Mouse (Mus musculus) intestine, postnatal 0 days (tissue): Measurements from ENCODE around the gene Ankrd54. TPM values are rescaled to one million over a fixed set of nuclear protein-coding genes. Genes with fewer than 3 reads are reported as not detected.
"Not testable (repeated sequence)": the region's sequence is repeated elsewhere in the genome, so short reads cannot be mapped to it uniquely, and the experiment has no call there.

Experiments used
- ATAC-seq: fragments of 200-750 bp; cut with Nextera tagmentation; 2 replicates; pipeline ENCODE4 v1.8.0; 2017; ENCODE audit warnings: mild to moderate bottlenecking, moderate TSS enrichment, moderate library complexity
- H3K27ac ChIP-seq: fragments of 300-500 bp; sonication (generic); 2 replicates; pipeline ENCODE4 v1.5.1; 2014; ENCODE audit warnings: mild to moderate bottlenecking, low read depth, low read length, moderate library complexity
- H3K27me3 ChIP-seq: fragments of 300-500 bp; sonication (generic); replicated peaks from 2 replicates; pipeline ENCODE4 v1.6.1; 2014; ENCODE audit warnings: low read length, mixed read lengths; ENCODE audit not compliant: control insufficient read depth, insufficient read depth
- H3K36me3 ChIP-seq: fragments of 300-500 bp; sonication (generic); 2 replicates; pipeline ENCODE4 v1.6.1; 2014; ENCODE audit warnings: mild to moderate bottlenecking, moderate library complexity; ENCODE audit not compliant: control insufficient read depth, insufficient read depth
- H3K4me1 ChIP-seq: fragments of 300-500 bp; sonication (generic); replicated peaks from 2 replicates; pipeline ENCODE4 v1.6.1; 2014; ENCODE audit warnings: antibody characterized with exemption, low read length, mixed read lengths; ENCODE audit not compliant: control insufficient read depth, insufficient read depth
- H3K4me2 ChIP-seq: fragments of 300-500 bp; sonication (generic); replicated peaks from 2 replicates; pipeline ENCODE4 v1.6.1; 2014; ENCODE audit warnings: low read depth, mild to moderate bottlenecking, moderate library complexity
- H3K4me3 ChIP-seq: fragments of 300-500 bp; sonication (generic); 2 replicates; pipeline ENCODE4 v1.5.1; 2014; ENCODE audit warnings: low read depth, low read length
- H3K9ac ChIP-seq: fragments of 300-500 bp; sonication (generic); 2 replicates; pipeline ENCODE4 v1.6.1; 2014; ENCODE audit warnings: mild to moderate bottlenecking, low read depth, low read length
- H3K9me3 ChIP-seq: fragments of 300-500 bp; sonication (generic); 2 replicates; pipeline ENCODE4 v1.6.1; 2016; ENCODE audit warnings: mixed run types; ENCODE audit not compliant: control insufficient read depth
- CTCF ChIP-seq: sonication (generic); IDR thresholded peaks from 2 replicates; pipeline ENCODE4 v1.5.1; 2016; ENCODE audit warnings: low read depth, mild to moderate bottlenecking, control low read depth, antibody characterized with exemption, moderate library complexity
- WGBS: fragments of 180-500 bp; shearing (Covaris S2); extraction: QIAGEN DNeasy Blood & Tissue Kit; methylation state at CpG from one replicate; pipeline ENCODE4 v1.1.7; 2014; 5-methylcytosine and 5-hydroxymethylcytosine counted together
- polyA plus RNA-seq: library from polyadenylated mRNA; unstranded; fragments of >200 nt; fragmentation: Nextera tagmentation; extraction: Ambion mirVana; gene quantifications from 2 replicates; pipeline ENCODE4 v1.2.1, GENCODE M21; 2015

Ankrd54 gene
- polyA plus RNA-seq, 1 experiment from 2014 or later = 44.1 TPM

DNA sequence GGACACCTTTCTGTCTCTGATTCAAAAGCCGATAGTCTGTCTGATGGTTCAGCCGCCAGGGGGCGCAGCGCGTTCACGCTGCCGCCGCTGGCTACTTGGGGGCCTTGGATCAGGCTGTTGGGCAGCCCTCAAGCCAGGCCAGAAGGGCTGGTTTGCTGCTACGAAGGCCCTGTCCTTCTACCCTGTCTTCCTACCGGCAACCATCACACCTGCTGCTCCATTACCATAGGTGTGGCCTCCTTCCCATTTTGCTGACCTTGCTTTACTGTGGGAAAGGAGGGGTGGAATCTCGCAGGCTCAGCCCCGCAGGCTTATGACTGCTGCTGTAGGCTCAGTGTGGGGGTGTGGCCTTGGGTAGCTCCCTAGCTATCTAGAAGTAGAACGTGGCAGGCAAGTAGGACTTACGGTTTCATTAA lies 24.8 kb downstream of the Ankrd54 start:
- no peak overlapping the region for H3K4me3 ChIP-seq
- H3K27ac ChIP-seq = peak overlapping the region; percentile 5; the same call in 1 of the 2 replicates
- H3K27me3 ChIP-seq = peaks cover 12% of the 10 kb centered on the region; the same call in 1 of the 2 replicates

DNA sequence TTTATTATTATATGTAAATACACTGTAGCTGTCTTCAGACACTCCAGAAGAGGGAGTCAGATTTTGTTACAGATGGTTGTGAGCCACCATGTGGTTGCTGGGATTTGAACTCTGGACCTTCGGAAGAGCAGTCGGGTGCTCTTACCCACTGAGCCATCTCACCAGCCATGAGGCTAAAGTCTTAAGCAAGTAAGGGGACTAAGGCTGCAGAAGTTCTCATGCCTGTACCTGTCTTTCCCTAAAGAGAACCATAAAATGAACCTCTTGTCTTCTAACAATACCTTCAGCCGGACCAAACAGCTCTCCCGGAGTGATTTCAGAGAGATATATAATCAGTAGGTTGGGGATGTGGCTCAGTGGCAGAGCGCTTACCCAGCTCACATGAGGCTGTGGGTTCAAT lies 30.8 kb downstream of the Ankrd54 start:
- Histone ChIP-seq H3K4me2 (peak overlapping the region; percentile 75), H3K36me3 (peaks cover 21% of the 10 kb centered on the region)
- H3K9ac ChIP-seq, H3K9me3 ChIP-seq, H3K4me1 ChIP-seq, ATAC-seq, H3K27ac ChIP-seq, H3K27me3 ChIP-seq, H3K4me3 ChIP-seq: not testable (repeated sequence)
- WGBS = 67% methylated on average over 5 of the region's 5 CpGs

More for the DNA sequence above, 24.8 kb downstream of the Ankrd54 start:
- WGBS = 6% methylated on average over 14 of the region's 14 CpGs
- no peaks in the 10 kb centered on the region for H3K9me3 ChIP-seq
- peak; percentile 91 for TF ChIP-seq CTCF
- H3K36me3 ChIP-seq = peaks cover 27% of the 10 kb centered on the region
- ATAC-seq = peak; percentile 46
- 0 out of 2 replicates have a peak, but pooled peaks cover 3% of the 10 kb centered on the region for H3K4me1 ChIP-seq
- no peak overlapping the region for H3K9ac ChIP-seq
- peak overlapping the region; percentile 35 for H3K4me2 ChIP-seq

- peak overlapping the region; percentile 41; the same call in 1 of the 2 replicates for H3K27ac ChIP-seq
- peak overlapping the region; percentile 75 for H3K4me2 ChIP-seq
- under 1% methylated on average over 52 of the region's 52 CpGs for WGBS
- H3K36me3 ChIP-seq = peaks cover 10% of the 10 kb centered on the region; the same call in 1 of the 2 replicates
- 0 out of 2 replicates have a peak, but pooled peaks cover 2% of the 10 kb centered on the region for H3K4me1 ChIP-seq
- no peaks in the 10 kb centered on the region for H3K9me3 ChIP-seq
- peak overlapping the region; percentile 84 for H3K4me3 ChIP-seq
- H3K27me3 ChIP-seq = no peaks in the 10 kb centered on the region
- ATAC-seq = peak; percentile 75
- TF ChIP-seq CTCF = peak; percentile 24
- H3K9ac ChIP-seq = peak overlapping the region; percentile 98
These were observed 31.9 kb downstream of the Ankrd54 start for GRCm38 (mm10) chr15:79030551-79031435.

GRCm38 (mm10) chr15:79029519-79030241 lies 33.0 kb downstream of the Ankrd54 start:
- no peak for TF ChIP-seq CTCF
- Histone ChIP-seq H3K4me3 (peak overlapping the region; percentile 84), H3K27me3 (no peaks in the 10 kb centered on the region), H3K9ac (peak overlapping the region; percentile 98), H3K36me3 (peaks cover 9% of the 10 kb centered on the region; the same call in 1 of the 2 replicates), H3K4me1 (0 out of 2 replicates have a peak, but pooled peaks cover 2% of the 10 kb centered on the region), H3K27ac (peak overlapping the region; percentile 46; the same call in 1 of the 2 replicates), H3K9me3 (no peaks in the 10 kb centered on the region), H3K4me2 (peak overlapping the region; percentile 75)
- WGBS = 1% methylated on average over 11 of the region's 11 CpGs
- ATAC-seq = no peak

DNA sequence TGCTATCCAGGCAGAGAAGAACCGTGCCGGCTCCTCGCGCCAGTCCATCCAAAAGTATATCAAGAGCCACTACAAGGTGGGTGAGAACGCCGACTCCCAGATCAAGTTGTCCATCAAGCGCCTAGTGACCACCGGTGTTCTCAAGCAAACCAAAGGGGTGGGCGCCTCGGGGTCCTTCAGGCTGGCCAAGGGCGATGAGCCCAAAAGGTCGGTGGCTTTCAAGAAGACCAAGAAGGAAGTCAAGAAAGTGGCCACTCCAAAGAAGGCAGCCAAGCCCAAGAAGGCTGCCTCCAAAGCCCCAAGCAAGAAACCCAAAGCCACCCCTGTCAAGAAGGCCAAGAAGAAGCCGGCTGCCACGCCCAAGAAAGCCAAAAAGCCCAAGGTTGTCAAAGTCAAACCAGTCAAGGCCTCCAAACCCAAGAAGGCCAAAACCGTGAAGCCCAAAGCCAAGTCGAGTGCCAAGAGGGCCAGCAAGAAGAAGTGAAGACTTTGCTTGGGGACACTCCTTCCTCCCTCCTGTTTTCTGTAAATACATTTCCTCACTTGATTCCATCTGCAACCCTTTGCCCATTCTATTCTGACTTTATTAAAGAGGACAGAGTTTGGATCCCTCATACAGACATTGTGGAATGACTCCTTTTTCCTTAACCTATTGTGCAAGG lies 33.7 kb downstream of the Ankrd54 start:
- no peak for TF ChIP-seq CTCF
- Histone ChIP-seq H3K27ac (peak overlapping the region; percentile 98), H3K36me3 (peaks cover 3% of the 10 kb centered on the region; the same call in 1 of the 2 replicates), H3K4me1 (0 out of 2 replicates have a peak, but pooled peaks cover 2% of the 10 kb centered on the region), H3K9ac (peak overlapping the region; percentile 98), H3K4me2 (peak overlapping the region; percentile 75), H3K27me3 (no peaks in the 10 kb centered on the region), H3K9me3 (no peaks in the 10 kb centered on the region), H3K4me3 (peak overlapping the region; percentile 84)
- 8% methylated on average over 16 of the region's 16 CpGs for WGBS
- no peak for ATAC-seq
